Mouse (Mus musculus) heart, postnatal 14 days (tissue): ENCODE data around the gene Gpr137. TPM values are rescaled to one million over a fixed set of nuclear protein-coding genes. Genes with fewer than 3 reads are reported as not detected.

Source experiments
- DNase-seq, 2 experiments: peaks; one replicate each; pipeline ENCODE4 v3.0.0; 2021 to 2022
- intact Hi-C: fragments of 180-260 bp; cut with DNase I; formaldehyde crosslinking; loops from one replicate; pipeline ENCODE4 v1.15.1; 2025
- total RNA-seq, 2 experiments: library from RNA; stranded (reverse); gene quantifications; 2 replicates each; pipeline ENCODE4 v1.2.3; 2021

Gpr137 gene
- total RNA-seq, 2 experiments from 2014 or later, result 34.1 to 40.0 TPM

GRCm38 (mm10) chr19:6948186-6948585 lies 5.9 kb upstream of the Gpr137 start:
- DNase-seq, result no peak
- intact Hi-C loops, result loop anchor here (5.0 kb wide), 1 partner anchor 701 kb away; no protein-coding TSS in a partner anchor

- no peak for DNase-seq
- intact Hi-C loops, result loop anchor here (5.0 kb wide), 1 partner anchor 700 kb away; no protein-coding TSS in a partner anchor
These were observed 5.5 kb upstream of the Gpr137 start for GRCm38 (mm10) chr19:6947742-6948141.

GRCm38 (mm10) chr19:6943709-6944108 lies 1.4 kb upstream of the Gpr137 start:
- DNase-seq, result no peak
- intact Hi-C loops, result no loop called here

- intact Hi-C loops, result no loop called here
- no peak for DNase-seq
These were observed 484 bp upstream of the Gpr137 start for GRCm38 (mm10) chr19:6942764-6943163.

- DNase-seq, result peak; percentile 97 to 99
- intact Hi-C loops, result loop anchor here (2.0 kb wide), 1 partner anchor 17 kb away; the partner anchor contains the start of gene Catsperz
These were observed 670 bp downstream of the Gpr137 start, which contains the start of gene Bad for GRCm38 (mm10) chr19:6941372-6942248. Gene Bad, plus strand, starts transcription at chr19:6941861.

- intact Hi-C loops, result loop anchor here (2.0 kb wide), 1 partner anchor 16 kb away; the partner anchor contains the start of gene Catsperz
- no peak for DNase-seq
These were observed 1.6 kb downstream of the Gpr137 start for GRCm38 (mm10) chr19:6940396-6941351.

- DNase-seq, result no peak
- intact Hi-C loops, result loop anchor here (2.0 kb wide), 1 partner anchor 15 kb away; the partner anchor contains the start of gene Catsperz
These were observed 2.9 kb downstream of the Gpr137 start for GRCm38 (mm10) chr19:6939106-6940002.

GRCm38 (mm10) chr19:6937541-6938465 lies 4.5 kb downstream of the Gpr137 start:
- intact Hi-C loops, result no loop called here
- DNase-seq, result peak in 1 of 2 experiments; percentile 42

- intact Hi-C loops, result no loop called here
These were observed 6.0 kb downstream of the Gpr137 start for GRCm38 (mm10) chr19:6936299-6936698.

GRCm38 (mm10) chr19:6934195-6934977 lies 7.9 kb downstream of the Gpr137 start, which contains the start of gene Kcnk4:
Gene Kcnk4, minus strand, starts transcription at chr19:6934515.
- no peak for DNase-seq

More at GRCm38 (mm10) chr19:6936299-6936698, 6.0 kb downstream of the Gpr137 start:
- no peak for DNase-seq

GRCm38 (mm10) chr19:6933436-6934194 lies 8.7 kb downstream of the Gpr137 start:
- peak in 1 of 2 experiments; percentile 46 for DNase-seq
- intact Hi-C loops, result no loop called here

More at GRCm38 (mm10) chr19:6934195-6934977, 7.9 kb downstream of the Gpr137 start, which contains the start of gene Kcnk4:
- intact Hi-C loops, result no loop called here

GRCm38 (mm10) chr19:6933102-6933435 lies 9.2 kb downstream of the Gpr137 start:
- intact Hi-C loops, result no loop called here
- no peak for DNase-seq

GRCm38 (mm10) chr19:6932018-6932417 lies 10.3 kb downstream of the Gpr137 start:
- DNase-seq, result no peak
- intact Hi-C loops, result no loop called here

- DNase-seq, result no peak
- intact Hi-C loops, result no loop called here
These were observed 11.3 kb downstream of the Gpr137 start for GRCm38 (mm10) chr19:6931002-6931401.

GRCm38 (mm10) chr19:6928080-6928479 lies 14.2 kb downstream of the Gpr137 start:
- intact Hi-C loops, result no loop called here
- no peak for DNase-seq

GRCm38 (mm10) chr19:6926559-6927255 lies 15.6 kb downstream of the Gpr137 start:
- no peak for DNase-seq
- intact Hi-C loops, result no loop called here
